Mouse (Mus musculus): ENCODE results near the gene Hyls1.

GRCm38 (mm10) chr9:35522241-35522640 is 48.0 kb downstream of the Hyls1 start:
- no peak for TF ChIP-seq GATA1 (IDR thresholded peaks at IDR 0.05; ENCODE audit: borderline replicate concordance, low read length)
- no peak for TF ChIP-seq FLI1 (IDR thresholded peaks at IDR 0.05; ENCODE audit: low read length)

Data from megakaryocyte, embryonic 14.5 days (primary cell).